Mouse (Mus musculus): ENCODE data around the gene Pygo1.

Pygo1 gene

DNA sequence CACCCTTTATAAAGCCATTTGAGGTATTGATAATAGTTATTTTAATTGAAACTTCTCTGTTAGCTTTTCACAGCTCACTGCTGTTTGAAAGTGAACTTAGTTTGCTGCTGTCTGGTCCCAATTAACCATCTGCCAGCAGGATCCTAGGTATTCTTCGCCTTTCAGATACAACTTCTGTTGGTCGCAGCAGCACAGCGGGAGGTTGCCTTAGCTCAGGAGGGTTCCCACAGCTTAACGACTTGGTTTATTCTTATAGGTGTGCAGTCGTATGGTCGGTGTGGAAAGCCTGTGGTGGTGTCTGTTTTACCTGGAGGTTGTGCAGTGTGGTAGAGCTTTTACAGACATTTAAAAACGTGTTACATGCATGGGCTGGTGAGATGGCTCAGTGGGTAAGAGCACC, 71.4 kb downstream of the Pygo1 start:
- no peak for DNase-seq

DNA sequence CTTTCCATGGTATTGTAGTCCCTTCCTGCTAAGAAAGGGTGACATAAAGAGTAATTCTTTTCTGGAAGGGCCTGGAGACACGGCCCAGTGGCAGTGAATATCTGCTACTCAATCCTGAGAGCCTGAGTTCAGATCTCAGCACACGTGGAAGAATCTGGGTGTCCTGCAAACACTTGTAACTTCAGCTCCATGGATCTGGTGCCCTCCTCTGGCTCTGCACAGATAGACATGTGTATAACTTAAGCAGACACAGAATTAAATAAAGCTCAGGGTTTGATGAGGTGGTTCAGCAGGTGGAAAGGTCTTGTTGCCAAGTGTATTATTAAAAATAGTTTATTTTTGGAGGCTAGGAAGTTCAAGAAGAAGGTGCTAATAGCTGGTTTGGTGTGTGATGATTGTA, 75.0 kb downstream of the Pygo1 start:
- no peak for DNase-seq

DNA sequence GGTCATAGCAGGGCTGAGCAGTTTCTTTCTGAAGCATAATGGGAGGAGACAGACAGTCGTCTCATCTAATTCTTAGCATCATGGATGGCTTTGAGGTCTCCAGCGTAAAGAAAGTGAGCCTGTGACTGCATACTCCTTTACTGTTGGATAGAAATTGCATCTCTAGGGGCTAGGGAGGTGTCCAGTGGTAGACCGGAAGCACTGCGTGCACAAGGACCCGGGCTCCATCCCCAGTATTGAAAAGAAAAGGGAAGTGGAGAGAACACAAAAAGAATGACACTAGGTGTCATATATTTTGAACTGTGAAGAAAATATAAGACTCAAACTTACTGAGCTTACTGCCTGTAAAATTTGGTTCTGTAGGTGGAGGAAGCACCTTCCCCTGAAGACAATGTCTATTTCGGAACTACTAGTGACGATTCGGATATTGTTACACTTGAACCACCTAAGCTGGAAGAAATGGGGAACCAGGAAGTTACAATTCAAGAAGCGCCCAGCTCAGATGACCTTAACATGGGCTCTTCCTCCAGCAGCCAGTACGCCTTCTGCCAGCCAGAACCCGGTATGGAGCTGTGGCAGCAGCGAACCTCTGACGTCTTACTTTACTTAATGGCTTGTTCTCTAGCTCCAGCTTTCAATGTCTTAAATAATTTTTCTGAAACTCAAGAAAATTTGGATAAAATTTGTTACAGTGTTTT, 76.0 kb downstream of the Pygo1 start:
- no peak for DNase-seq

Data from cerebellum, adult 11-12 months (tissue).